Mouse (Mus musculus): ENCODE results near the gene Zswim3. TPM values are rescaled to one million over a fixed set of nuclear protein-coding genes. Genes with fewer than 3 reads are reported as not detected.
A peak's percentile ranks its signal among the peaks of the same experiment; 100 is the strongest.
"Not testable (repeated sequence)": the region's sequence is repeated elsewhere in the genome, so short reads cannot be mapped to it uniquely, and the experiment has no call there.

Gene Zswim3
- total RNA-seq, 2 experiments from 2014 or later = 8.8 to 9.6 TPM

GRCm38 (mm10) chr2:164778809-164779208, 26.1 kb upstream of the Zswim3 start:
- intact Hi-C loops (cut with DNase I) = no loop called here
- DNase-seq (ENCODE audit: low spot score in 2 of 2) = no peak

GRCm38 (mm10) chr2:164779481-164780086, 25.3 kb upstream of the Zswim3 start, which contains the start of gene Tnnc2:
TSS of gene Tnnc2 (minus strand) at chr2:164779967.
- no peak for DNase-seq (ENCODE audit: low spot score in 2 of 2)
- intact Hi-C loops (cut with DNase I) = no loop called here

DNA sequence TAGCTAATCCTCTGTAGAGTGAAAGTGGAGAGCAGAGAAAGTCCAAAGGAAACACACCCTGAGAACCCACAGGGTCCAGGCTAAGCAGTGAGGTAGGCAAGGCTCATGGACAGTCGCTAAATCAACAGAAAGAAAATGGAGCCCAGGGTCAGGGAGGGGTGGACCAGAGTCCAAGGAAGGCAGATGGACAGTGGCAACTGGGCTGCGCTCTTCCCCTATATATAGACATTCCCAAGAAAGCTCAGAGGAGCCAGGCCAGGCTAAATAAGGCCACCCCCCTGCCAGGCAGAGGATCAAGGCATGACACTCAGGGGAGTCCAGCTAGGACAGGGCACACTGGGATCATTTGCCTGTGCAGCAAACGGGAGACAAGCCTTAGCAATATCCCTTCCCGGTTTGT, 23.0 kb upstream of the Zswim3 start:
- intact Hi-C loops (cut with DNase I) = no loop called here
- no peak for DNase-seq (ENCODE audit: low spot score in 2 of 2)

DNA sequence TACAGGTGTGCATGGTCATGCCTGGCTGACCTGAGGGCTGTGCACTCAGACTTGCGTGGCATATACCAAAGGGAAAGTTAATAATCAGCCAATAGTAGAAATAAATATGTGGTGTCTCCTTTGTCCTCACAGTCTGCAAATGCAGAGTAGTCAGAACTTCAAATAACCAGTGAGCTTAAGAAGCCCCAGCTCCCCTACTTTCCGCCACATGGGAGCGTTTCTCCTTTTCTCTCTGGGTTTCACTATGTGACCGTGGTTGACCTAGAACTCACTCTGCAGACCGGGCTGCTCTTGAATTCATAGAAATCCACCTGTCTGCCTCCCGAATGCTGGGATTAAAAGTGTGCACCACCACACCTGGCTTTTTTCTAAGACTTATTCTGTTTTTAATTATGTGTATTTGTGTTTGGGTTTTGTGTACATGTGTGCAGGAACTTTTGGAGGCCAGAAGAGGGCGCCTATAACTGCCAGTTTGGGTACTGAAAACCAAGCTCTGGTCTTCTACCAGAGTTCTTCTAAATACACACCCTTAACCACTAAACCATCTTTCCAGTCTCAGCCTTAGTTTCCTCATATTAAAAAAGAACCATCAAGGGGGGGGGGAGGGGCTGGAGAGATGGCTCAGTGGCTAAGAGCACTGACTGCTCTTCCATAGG, 20.8 kb upstream of the Zswim3 start:
- intact Hi-C loops (cut with DNase I) = no loop called here
- no peak for DNase-seq (ENCODE audit: low spot score in 2 of 2)

DNA sequence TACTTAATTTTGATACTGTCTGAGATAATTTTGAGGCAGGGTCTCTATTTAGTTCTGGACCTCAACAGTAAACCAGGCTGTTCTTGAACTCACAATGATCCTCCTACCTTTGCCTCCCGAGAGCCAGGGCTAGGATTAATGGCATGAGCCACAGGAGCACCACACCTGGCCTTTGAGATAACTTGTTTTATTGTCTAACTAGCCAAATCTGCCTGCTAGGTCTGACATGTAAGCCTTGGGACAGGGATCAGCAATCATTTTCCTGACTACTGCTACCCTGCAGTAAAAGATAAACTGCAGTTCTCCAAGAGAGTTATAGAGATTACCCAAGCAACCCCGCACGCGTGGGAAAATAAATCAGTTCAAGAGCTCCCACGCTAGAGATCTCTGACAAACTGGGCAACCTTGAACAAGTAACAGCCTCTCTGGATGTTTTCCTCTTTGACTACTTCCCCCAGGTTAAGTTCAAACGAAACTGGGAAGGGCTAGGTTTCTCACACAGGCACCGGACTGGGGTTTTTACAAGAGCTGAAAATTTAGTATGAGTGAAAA, 20.0 kb upstream of the Zswim3 start:
- no peak for DNase-seq (ENCODE audit: low spot score in 2 of 2)
- intact Hi-C loops (cut with DNase I) = no loop called here

- peak; percentile 84 to 89 for DNase-seq (ENCODE audit: low spot score in 2 of 2)
- intact Hi-C loops (cut with DNase I) = no loop called here
Measured at GRCm38 (mm10) chr2:164785481-164786387, 19.2 kb upstream of the Zswim3 start, which contains the start of gene Snx21. TSS of gene Snx21 (plus strand) at chr2:164785823.

DNA sequence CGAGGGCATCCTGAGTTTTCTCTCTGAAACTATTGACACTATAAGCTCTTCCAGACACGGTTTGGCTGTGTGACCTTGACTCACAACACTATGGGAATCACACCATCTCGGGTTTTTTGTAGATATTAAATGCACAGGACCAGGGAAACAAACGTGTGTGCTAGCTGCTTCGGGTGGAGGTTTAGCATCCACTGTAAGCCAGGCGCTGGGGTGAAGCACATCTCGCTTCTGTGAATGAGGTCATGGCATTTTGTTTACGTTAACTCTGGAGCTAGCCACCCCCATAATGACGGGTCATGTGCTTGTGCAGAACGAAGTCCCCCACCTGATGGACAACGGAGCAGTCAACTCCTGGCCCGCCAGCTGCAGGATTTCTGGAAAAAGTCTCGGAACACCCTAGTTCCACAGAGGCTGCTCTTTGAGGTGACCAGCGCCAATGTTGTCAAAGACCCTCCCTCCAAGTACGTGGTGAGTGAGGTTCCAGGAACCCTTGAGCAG, 18.5 kb upstream of the Zswim3 start:
- no peak for DNase-seq (ENCODE audit: low spot score in 2 of 2)
- intact Hi-C loops (cut with DNase I) = no loop called here

GRCm38 (mm10) chr2:164787032-164787431, 17.9 kb upstream of the Zswim3 start:
- no peak for DNase-seq (ENCODE audit: low spot score in 2 of 2)
- intact Hi-C loops (cut with DNase I) = no loop called here

DNA sequence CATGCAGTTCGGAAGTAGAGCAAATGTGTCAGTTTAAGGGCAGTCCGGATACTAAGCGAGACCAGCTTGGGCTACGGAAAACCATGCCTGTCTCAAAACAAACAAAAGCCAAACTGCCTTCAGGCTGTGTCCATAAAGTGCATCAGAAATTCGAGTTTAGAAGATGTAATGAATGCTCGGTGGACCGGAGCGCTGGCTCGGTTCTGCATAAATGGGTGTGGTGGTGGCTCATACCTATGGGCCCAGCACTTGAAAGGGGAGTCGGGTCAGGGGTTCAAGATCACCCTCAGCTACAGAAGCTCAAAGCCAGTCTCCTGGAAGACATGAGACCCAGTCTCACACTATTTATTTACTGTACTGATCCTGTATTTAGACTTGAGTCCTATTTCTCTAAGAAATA, 17.1 kb upstream of the Zswim3 start:
- intact Hi-C loops (cut with DNase I) = no loop called here
- DNase-seq (ENCODE audit: low spot score in 2 of 2) = no peak

DNA sequence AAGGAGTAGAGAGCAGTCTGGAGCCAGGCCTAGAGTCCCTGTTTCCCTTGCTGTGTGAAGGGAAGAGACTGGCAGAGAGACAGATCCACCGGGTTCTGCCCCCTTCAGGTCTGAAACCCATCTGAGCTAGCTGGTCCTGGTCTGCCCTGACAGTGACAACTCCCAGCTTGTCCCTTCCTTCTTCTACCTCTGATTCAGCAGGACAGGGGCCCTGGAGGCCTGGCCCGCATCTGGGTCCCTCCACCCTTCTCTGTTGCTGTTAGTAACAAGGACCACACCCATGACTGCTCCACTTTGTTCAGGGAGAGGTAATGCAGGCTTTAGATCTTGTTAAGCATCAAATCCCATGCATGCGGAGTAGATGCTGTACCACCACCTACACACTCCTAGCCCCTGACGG, 16.5 kb upstream of the Zswim3 start:
- intact Hi-C loops (cut with DNase I) = no loop called here

GRCm38 (mm10) chr2:164790451-164790850, 14.4 kb upstream of the Zswim3 start:
- no peak for DNase-seq (ENCODE audit: low spot score in 2 of 2)

More for the DNA sequence above, 16.5 kb upstream of the Zswim3 start:
- no peak for DNase-seq (ENCODE audit: low spot score in 2 of 2)

GRCm38 (mm10) chr2:164791841-164792261, 13.0 kb upstream of the Zswim3 start:
- intact Hi-C loops (cut with DNase I) = no loop called here
- DNase-seq (ENCODE audit: low spot score in 2 of 2) = no peak

More at GRCm38 (mm10) chr2:164790451-164790850, 14.4 kb upstream of the Zswim3 start:
- intact Hi-C loops (cut with DNase I) = no loop called here

- intact Hi-C loops (cut with DNase I) = no loop called here
- no peak for DNase-seq (ENCODE audit: low spot score in 2 of 2)
Measured at GRCm38 (mm10) chr2:164792400-164793190, 12.3 kb upstream of the Zswim3 start.

DNA sequence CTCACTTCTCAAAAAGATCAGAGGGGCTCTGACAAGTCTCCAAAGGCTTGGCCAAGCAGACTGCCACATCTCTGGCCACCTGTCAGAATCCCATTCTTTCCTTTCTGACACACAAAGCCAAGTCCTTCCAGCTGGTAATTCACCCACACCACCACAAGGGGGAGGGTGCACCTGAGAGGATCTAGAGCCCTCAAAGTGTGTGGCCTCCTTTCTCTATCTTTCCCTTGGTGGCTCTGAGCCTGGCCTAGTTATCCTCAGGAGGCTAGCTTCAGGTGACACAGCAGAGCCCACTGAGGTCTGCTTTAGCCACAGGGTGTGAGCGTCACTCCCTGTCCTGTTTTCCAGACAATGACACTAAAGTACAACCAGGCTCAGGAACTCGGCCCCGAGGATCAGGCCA, 11.7 kb upstream of the Zswim3 start:
- intact Hi-C loops (cut with DNase I) = no loop called here
- DNase-seq (ENCODE audit: low spot score in 2 of 2) = peak in 1 of 2 experiments; percentile 70

DNA sequence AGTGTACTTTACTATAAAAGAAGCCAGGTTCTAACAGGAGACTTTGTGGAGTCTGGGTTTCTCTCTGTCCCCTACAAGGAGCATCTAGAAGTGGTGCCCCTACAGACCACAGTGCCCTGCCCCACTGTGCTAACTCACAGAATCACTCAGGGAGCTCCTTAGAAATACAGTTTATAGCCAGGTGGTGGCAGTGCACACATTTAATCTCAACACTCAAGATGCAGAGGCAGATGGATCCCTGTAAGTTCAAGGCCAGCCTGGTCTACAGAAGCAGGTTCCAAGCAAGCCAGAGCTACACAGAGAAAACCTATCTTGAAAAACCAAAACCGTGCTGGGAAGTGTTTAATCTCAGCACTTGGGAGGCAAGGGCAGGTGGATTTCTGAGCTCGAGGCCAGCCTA, 11.1 kb upstream of the Zswim3 start:
- intact Hi-C loops (cut with DNase I) = no loop called here
- no peak for DNase-seq (ENCODE audit: low spot score in 2 of 2)

- DNase-seq (ENCODE audit: low spot score in 2 of 2) = peak; percentile 80 to 90
- intact Hi-C loops (cut with DNase I) = no loop called here
Measured at GRCm38 (mm10) chr2:164794293-164794692, 10.6 kb upstream of the Zswim3 start.

- no peak for DNase-seq (ENCODE audit: low spot score in 2 of 2)
- intact Hi-C loops (cut with DNase I) = no loop called here
Measured at GRCm38 (mm10) chr2:164795868-164796267, 9.0 kb upstream of the Zswim3 start.

GRCm38 (mm10) chr2:164798554-164798953, 6.3 kb upstream of the Zswim3 start:
- intact Hi-C loops (cut with DNase I); DNase-seq (ENCODE audit: low spot score in 2 of 2): not testable (repeated sequence)
